Mouse (Mus musculus): ENCODE data around the gene Prdm11.

The Prdm11 gene

GRCm38 (mm10) chr2:93045129-93045817, 694 bp downstream of the Prdm11 start:
- DNase-seq (ENCODE audit: low spot score), result peak; percentile 96

GRCm38 (mm10) chr2:93043449-93044157, 2.4 kb downstream of the Prdm11 start:
- no peak for DNase-seq (ENCODE audit: low spot score)

GRCm38 (mm10) chr2:93041470-93041869, 4.5 kb downstream of the Prdm11 start:
- DNase-seq (ENCODE audit: low spot score), result no peak

- DNase-seq (ENCODE audit: low spot score), result no peak
These were observed 5.1 kb downstream of the Prdm11 start for GRCm38 (mm10) chr2:93040841-93041240.

GRCm38 (mm10) chr2:93039706-93040105, 6.3 kb downstream of the Prdm11 start:
- no peak for DNase-seq (ENCODE audit: low spot score)

- no peak for DNase-seq (ENCODE audit: low spot score)
These were observed 6.9 kb downstream of the Prdm11 start for GRCm38 (mm10) chr2:93039043-93039442.

GRCm38 (mm10) chr2:93035631-93036030, 10.3 kb downstream of the Prdm11 start:
- DNase-seq (ENCODE audit: low spot score), result peak; percentile 74

- DNase-seq (ENCODE audit: low spot score), result no peak
These were observed 13.3 kb downstream of the Prdm11 start for GRCm38 (mm10) chr2:93032651-93033050.

GRCm38 (mm10) chr2:93032049-93032448, 13.9 kb downstream of the Prdm11 start:
- no peak for DNase-seq (ENCODE audit: low spot score)

GRCm38 (mm10) chr2:93031021-93031420, 14.9 kb downstream of the Prdm11 start:
- DNase-seq (ENCODE audit: low spot score), result no peak

GRCm38 (mm10) chr2:93030101-93030500, 15.9 kb downstream of the Prdm11 start:
- no peak for DNase-seq (ENCODE audit: low spot score)

- no peak for DNase-seq (ENCODE audit: low spot score)
These were observed 16.5 kb downstream of the Prdm11 start for GRCm38 (mm10) chr2:93029267-93030060.

GRCm38 (mm10) chr2:93028865-93029264, 17.1 kb downstream of the Prdm11 start:
- DNase-seq (ENCODE audit: low spot score), result no peak

GRCm38 (mm10) chr2:93027713-93028112, 18.3 kb downstream of the Prdm11 start:
- DNase-seq (ENCODE audit: low spot score), result no peak

- no peak for DNase-seq (ENCODE audit: low spot score)
These were observed 21.5 kb downstream of the Prdm11 start for GRCm38 (mm10) chr2:93024431-93024830.

- peak; percentile 43 for DNase-seq (ENCODE audit: low spot score)
These were observed 27.1 kb downstream of the Prdm11 start for GRCm38 (mm10) chr2:93018854-93019253.

- DNase-seq (ENCODE audit: low spot score), result no peak
These were observed 28.8 kb downstream of the Prdm11 start for GRCm38 (mm10) chr2:93017151-93017550.

GRCm38 (mm10) chr2:93015041-93015440, 30.9 kb downstream of the Prdm11 start:
- DNase-seq (ENCODE audit: low spot score), result no peak

GRCm38 (mm10) chr2:93014093-93014937, 31.7 kb downstream of the Prdm11 start:
- DNase-seq (ENCODE audit: low spot score), result peak; percentile 73

GRCm38 (mm10) chr2:93013415-93014092, 32.4 kb downstream of the Prdm11 start:
- no peak for DNase-seq (ENCODE audit: low spot score)

GRCm38 (mm10) chr2:93012976-93013375, 33.0 kb downstream of the Prdm11 start:
- DNase-seq (ENCODE audit: low spot score), result no peak

Measured in urinary bladder, postnatal 14 days (tissue).